Comparison of ENCODE assay signal across 8 mouse cellular contexts in the genomic region with DNA sequence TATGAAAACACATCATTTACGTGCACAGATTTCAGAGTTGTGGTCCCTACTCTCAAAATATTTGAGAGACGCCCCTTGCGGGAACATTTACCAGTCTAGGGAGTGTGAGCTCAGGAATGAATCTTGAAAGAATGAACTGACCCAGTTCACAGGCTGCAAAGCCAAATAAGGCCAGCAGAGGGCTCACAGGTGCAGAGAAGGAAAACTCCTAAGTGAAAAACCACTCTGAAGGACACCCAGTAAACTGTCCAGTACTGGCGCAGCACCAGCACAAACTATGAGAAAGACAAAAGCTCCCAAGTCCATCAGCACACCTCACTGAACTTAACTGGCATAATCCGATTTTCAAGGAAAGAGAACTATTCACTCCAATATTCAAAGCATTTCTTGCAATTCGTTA.
DNase-seq lines count a peak whose midpoint lies in the region; ATAC-seq lines count a peak whose summit lies in the region.

No protein-coding gene starts in this region.

- H3K9me3 ChIP-seq in kidney, embryonic 14.5 days (ENCODE audit: control insufficient read depth, low read length) = no peaks in the 10 kb centered on the region
- H3K9me3 ChIP-seq in limb, embryonic 11.5 days (ENCODE audit: control insufficient read depth, low read length) = no peaks in the 10 kb centered on the region

- WGBS in kidney, embryonic 14.5 days = 52% methylated on average over 6 of the region's 6 CpGs
- 58% methylated on average over 6 of the region's 6 CpGs for WGBS in limb, embryonic 11.5 days

- no peak overlapping the region for H3K4me2 ChIP-seq in kidney, embryonic 14.5 days (replicated peaks; ENCODE audit: low read depth, low read length)
- H3K4me2 ChIP-seq in limb, embryonic 11.5 days (ENCODE audit: low read depth, severe bottlenecking) = no peak overlapping the region

- H3K27me3 ChIP-seq in kidney, embryonic 14.5 days (ENCODE audit: control insufficient read depth, insufficient read depth, low read length) = no peaks in the 10 kb centered on the region
- H3K27me3 ChIP-seq in limb, embryonic 11.5 days (ENCODE audit: control insufficient read depth, insufficient read depth, low read length) = no peaks in the 10 kb centered on the region

- H3K36me3 ChIP-seq in kidney, embryonic 14.5 days (ENCODE audit: control insufficient read depth, insufficient read depth, low read length) = no peaks in the 10 kb centered on the region
- no peaks in the 10 kb centered on the region for H3K36me3 ChIP-seq in limb, embryonic 11.5 days (ENCODE audit: control insufficient read depth, insufficient read depth, low read length)

- no peak overlapping the region for H3K4me3 ChIP-seq in kidney, embryonic 14.5 days (ENCODE audit: low read length)
- H3K4me3 ChIP-seq in limb, embryonic 11.5 days (ENCODE audit: low read depth, low read length) = no peak overlapping the region

- no peak overlapping the region for H3K9ac ChIP-seq in kidney, embryonic 14.5 days (ENCODE audit: low read depth, low read length)
- H3K9ac ChIP-seq in limb, embryonic 11.5 days (ENCODE audit: low read length) = no peak overlapping the region

- ATAC-seq in kidney, embryonic 14.5 days (ENCODE audit: low FRiP score, low TSS enrichment) = peak; percentile 76
- ATAC-seq in limb, embryonic 11.5 days (ENCODE audit: insufficient number of reproducible peaks, low FRiP score, low TSS enrichment, low read depth) = no peak
- ATAC-seq in monocyte, adult 5-6 weeks (replicated peaks; ENCODE audit: insufficient number of reproducible peaks, low FRiP score, low TSS enrichment, poor library complexity, severe bottlenecking) = 0 out of 2 replicates have a peak, but pooled peaks have one; percentile 70

- peak; percentile 67 for DNase-seq in 416B (ENCODE audit: low read depth)
- DNase-seq in WW6 (ENCODE audit: low read depth, low spot score) = peak; percentile 5
- DNase-seq in cerebellum, postnatal 14 days = peak; percentile 80 to 88
- DNase-seq in gastrocnemius, adult 8-10 months (ENCODE audit: low spot score in 2 of 2) = peak; percentile 28 to 51
- peak; percentile 82 for DNase-seq in limb, embryonic 11.5 days (ENCODE audit: low spot score)
- DNase-seq in thymus, postnatal 14 days = peak; percentile 38

- no peaks in the 10 kb centered on the region for H3K4me1 ChIP-seq in kidney, embryonic 14.5 days (ENCODE audit: control insufficient read depth, insufficient read depth, low read length)
- H3K4me1 ChIP-seq in limb, embryonic 11.5 days (ENCODE audit: control insufficient read depth, insufficient read depth, low read length) = no peaks in the 10 kb centered on the region

- H3K27ac ChIP-seq in kidney, embryonic 14.5 days (ENCODE audit: low read depth, low read length) = no peak overlapping the region
- H3K27ac ChIP-seq in limb, embryonic 11.5 days (replicated peaks; ENCODE audit: low read depth, low read length) = no peak overlapping the region

Comparison
In these comparisons a context has a peak if more than half of its experiments do, and no peak if none do; other contexts are left out.
1. DNase-seq: peak in every context shown above with its lines; median percentile 84 in cerebellum, postnatal 14 days; 82 in limb, embryonic 11.5 days; 67 in 416B; 40 in gastrocnemius, adult 8-10 months; 38 in thymus, postnatal 14 days; 5 in WW6.